Mouse (Mus musculus) MN1 (cell line): ENCODE results near the gene E2f8.

Source experiments
- DNase-seq: peaks from one replicate; pipeline ENCODE4 v3.0.0-alpha.2; 2016; ENCODE audit warnings: low spot score

Gene E2f8

GRCm38 (mm10) chr7:48853496-48853895 lies 27.9 kb downstream of the E2f8 start:
- no peak for DNase-seq

GRCm38 (mm10) chr7:48851529-48852104 lies 29.8 kb downstream of the E2f8 start:
- no peak for DNase-seq

- no peak for DNase-seq
Measured at GRCm38 (mm10) chr7:48847820-48848650, 33.4 kb downstream of the E2f8 start, which contains the start of gene Csrp3. Gene Csrp3, minus strand, starts transcription at chr7:48848033.

GRCm38 (mm10) chr7:48846755-48847154 lies 34.6 kb downstream of the E2f8 start:
- DNase-seq = no peak

GRCm38 (mm10) chr7:48845213-48845973 lies 36.0 kb downstream of the E2f8 start:
- DNase-seq = no peak

GRCm38 (mm10) chr7:48843541-48843940 lies 37.9 kb downstream of the E2f8 start:
- no peak for DNase-seq

GRCm38 (mm10) chr7:48842353-48842752 lies 39.0 kb downstream of the E2f8 start:
- no peak for DNase-seq

- no peak for DNase-seq
Measured at GRCm38 (mm10) chr7:48841538-48841937, 39.9 kb downstream of the E2f8 start.

- no peak for DNase-seq
Measured at GRCm38 (mm10) chr7:48840545-48840944, 40.9 kb downstream of the E2f8 start.

- no peak for DNase-seq
Measured at GRCm38 (mm10) chr7:48838434-48838833, 43.0 kb downstream of the E2f8 start.

- no peak for DNase-seq
Measured at GRCm38 (mm10) chr7:48836949-48837348, 44.4 kb downstream of the E2f8 start.

- no peak for DNase-seq
Measured at GRCm38 (mm10) chr7:48834989-48835626, 46.3 kb downstream of the E2f8 start.

- no peak for DNase-seq
Measured at GRCm38 (mm10) chr7:48834371-48834970, 46.9 kb downstream of the E2f8 start.

GRCm38 (mm10) chr7:48832735-48833134 lies 48.7 kb downstream of the E2f8 start:
- DNase-seq = no peak

GRCm38 (mm10) chr7:48830395-48830794 lies 51.0 kb downstream of the E2f8 start:
- DNase-seq = no peak

- no peak for DNase-seq
Measured at GRCm38 (mm10) chr7:48829177-48829910, 52.1 kb downstream of the E2f8 start.

GRCm38 (mm10) chr7:48825170-48825569 lies 56.2 kb downstream of the E2f8 start:
- no peak for DNase-seq

- no peak for DNase-seq
Measured at GRCm38 (mm10) chr7:48824671-48825070, 56.7 kb downstream of the E2f8 start.

GRCm38 (mm10) chr7:48823621-48824020 lies 57.8 kb downstream of the E2f8 start:
- no peak for DNase-seq

GRCm38 (mm10) chr7:48821654-48822053 lies 59.7 kb downstream of the E2f8 start:
- DNase-seq = no peak
